Mouse (Mus musculus): ENCODE measurements around the gene Tmem183a. TPM values are rescaled to one million over a fixed set of nuclear protein-coding genes. Genes with fewer than 3 reads are reported as not detected.

The Tmem183a gene
- polyA plus RNA-seq (2012; rRNA removed): 33.1 and 35.2 TPM in 2 replicates

GRCm38 (mm10) chr1:134361857-134362212 lies at the start of gene Tmem183a:
Gene Tmem183a (minus strand): TSS chr1:134361979.

GRCm38 (mm10) chr1:134405509-134406413 lies 44.0 kb upstream of the Tmem183a start, which contains the start of gene Cyb5r1:
Gene Cyb5r1 (plus strand): TSS chr1:134405559.

GRCm38 (mm10) chr1:134385666-134386065 lies 23.9 kb upstream of the Tmem183a start, which contains the start of gene 4933406M09Rik:
Gene 4933406M09Rik (plus strand): TSS chr1:134385940.

GRCm38 (mm10) chr1:134332770-134333271 lies 29.0 kb downstream of the Tmem183a start, which contains the start of gene Ppfia4:
Gene Ppfia4 (minus strand): TSS chr1:134332928.

Other genes starting within 250 kb of the Tmem183a start
- gene Chil1, start 179.8 kb downstream of the Tmem183a start, polyA plus RNA-seq (2012; rRNA removed): 1.2 and 1.6 TPM in 2 replicates
- gene Mybph, start 168.5 kb downstream of the Tmem183a start, polyA plus RNA-seq (2012; rRNA removed): 0.07 and 2.0 TPM in 2 replicates
- 0.08 and 0.12 TPM in 2 replicates for gene Adora1, start 126.5 kb downstream of the Tmem183a start, polyA plus RNA-seq (2012; rRNA removed)
- gene Myog, start 72.0 kb downstream of the Tmem183a start, polyA plus RNA-seq (2012; rRNA removed): 0.13 and 3.1 TPM in 2 replicates
- 1.1 and 1.3 TPM in 2 replicates for gene Ppfia4, start 29.1 kb downstream of the Tmem183a start, polyA plus RNA-seq (2012; rRNA removed)
- not detected in 2 replicates for gene 4933406M09Rik, start 24.0 kb upstream of the Tmem183a start, polyA plus RNA-seq (2012; rRNA removed)
- gene Cyb5r1, start 43.6 kb upstream of the Tmem183a start, polyA plus RNA-seq (2012; rRNA removed): 13.1 and 15.8 TPM in 2 replicates
- gene Adipor1, start 53.4 kb upstream of the Tmem183a start, polyA plus RNA-seq (2012; rRNA removed): 54.1 and 63.2 TPM in 2 replicates
- gene Klhl12, start 93.6 kb upstream of the Tmem183a start, polyA plus RNA-seq (2012; rRNA removed): 18.0 and 21.3 TPM in 2 replicates
- 9.1 and 10.6 TPM in 2 replicates for gene Rabif, start 132.7 kb upstream of the Tmem183a start, polyA plus RNA-seq (2012; rRNA removed)
- not detected in 2 replicates for gene Mgat4e, start 187.7 kb upstream of the Tmem183a start, polyA plus RNA-seq (2012; rRNA removed)
- gene Kdm5b, start 198.2 kb upstream of the Tmem183a start, polyA plus RNA-seq (2012; rRNA removed): 1.8 and 2.0 TPM in 2 replicates